Mouse (Mus musculus) gastrocnemius, postnatal 4 days (tissue): ENCODE results near the gene Olfr1532-ps1. TPM values are rescaled to one million over a fixed set of nuclear protein-coding genes. Genes with fewer than 3 reads are reported as not detected.
"Not testable (repeated sequence)": the region's sequence is repeated elsewhere in the genome, so short reads cannot be mapped to it uniquely, and the experiment has no call there.

ENCODE experiments used
- DNase-seq, 2 experiments: peaks; one replicate each; pipeline ENCODE4 v3.0.0; 2021 to 2022; ENCODE audit warnings: low spot score in 2 of 2, mixed read lengths in 2 of 2
- long read RNA-seq, 2 experiments: library from polyadenylated mRNA; stranded (forward); transcript quantifications; one replicate each; pipeline ENCODE4 v2.0.0; 2021
- total RNA-seq, 2 experiments: library from RNA; stranded (reverse); gene quantifications; 2 replicates each; pipeline ENCODE4 v1.2.3; 2021

The Olfr1532-ps1 gene
- total RNA-seq: not detected
- long read RNA-seq, experiment 1: 0 reads
- long read RNA-seq, experiment 2: 0 reads

DNA sequence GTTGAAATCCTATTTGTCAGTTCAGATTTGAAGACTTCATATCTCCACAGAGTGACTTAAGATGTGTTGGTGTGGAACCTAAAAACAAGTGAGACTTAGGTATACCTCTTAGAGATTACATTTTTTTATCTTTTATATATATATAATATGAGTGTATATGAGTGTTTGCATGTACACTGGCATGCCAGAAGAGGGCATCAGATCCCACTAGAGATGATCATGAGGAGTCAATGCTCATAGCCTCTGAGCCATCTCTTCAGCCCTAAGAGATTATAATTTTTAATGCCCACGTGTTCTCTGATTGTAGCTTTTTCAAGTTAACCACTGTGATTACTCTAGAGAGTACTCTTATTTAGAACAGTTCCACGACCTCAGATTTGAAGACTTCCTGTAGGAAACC is at the start of gene Olfr1532-ps1:
Gene Olfr1532-ps1, plus strand, starts transcription at position 326 of the 400 bp plus-strand sequence.
- no peak for DNase-seq

GRCm38 (mm10) chr7:106862885-106863284 is 44.9 kb upstream of the Olfr1532-ps1 start, which contains the start of gene Olfr704:
Gene Olfr704 (plus strand): TSS chr7:106863185.
- no peak for DNase-seq

DNA sequence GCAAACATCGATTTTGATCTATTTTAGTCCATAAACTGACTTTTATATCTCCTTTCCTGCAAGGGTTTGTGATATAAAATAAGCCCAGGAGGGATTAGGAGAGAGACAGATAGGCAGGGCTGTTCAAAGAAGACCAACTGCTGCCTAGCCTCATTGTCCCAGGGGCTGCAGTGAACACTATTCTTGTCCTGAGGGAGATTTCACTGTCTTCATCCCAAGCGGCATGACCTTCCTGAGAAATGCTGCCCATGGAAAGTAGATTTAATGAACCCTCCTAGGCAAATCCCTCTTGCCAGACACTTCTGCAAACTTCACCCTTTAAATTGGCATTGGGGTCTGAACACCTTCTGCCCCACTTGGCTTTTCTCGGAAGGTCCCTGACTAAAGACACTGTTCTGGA is 31.0 kb upstream of the Olfr1532-ps1 start, which contains the start of gene Olfr705:
Gene Olfr705, minus strand, starts transcription at position 101 of the 400 bp plus-strand sequence.
- DNase-seq: no peak

DNA sequence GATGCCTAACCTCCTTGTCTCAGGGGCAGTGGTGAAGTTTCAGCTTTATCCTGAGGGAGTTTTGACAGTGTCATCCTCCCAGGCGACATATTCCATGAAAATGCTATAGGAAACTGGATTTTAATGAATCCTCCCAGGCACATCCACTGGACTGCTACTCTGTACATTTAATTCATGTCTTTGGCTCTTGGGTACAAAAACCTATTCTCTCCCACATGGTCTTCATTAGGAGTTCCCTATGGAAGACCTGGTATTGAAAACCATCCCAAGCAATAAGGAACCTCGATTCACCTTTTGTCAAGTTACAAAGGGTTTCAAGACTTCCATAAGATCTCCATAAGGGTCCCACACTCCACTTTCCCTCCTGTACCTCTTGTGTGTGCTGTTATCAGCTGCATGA is 19.7 kb upstream of the Olfr1532-ps1 start, which contains the start of gene Olfr706:
Gene Olfr706, minus strand, starts transcription at position 101 of the 400 bp plus-strand sequence.
- DNase-seq: no peak

- DNase-seq: not testable (repeated sequence)
Measured at GRCm38 (mm10) chr7:106901141-106901540, 6.7 kb upstream of the Olfr1532-ps1 start, which contains the start of gene Olfr707. Gene Olfr707 (minus strand): TSS chr7:106901241.

DNA sequence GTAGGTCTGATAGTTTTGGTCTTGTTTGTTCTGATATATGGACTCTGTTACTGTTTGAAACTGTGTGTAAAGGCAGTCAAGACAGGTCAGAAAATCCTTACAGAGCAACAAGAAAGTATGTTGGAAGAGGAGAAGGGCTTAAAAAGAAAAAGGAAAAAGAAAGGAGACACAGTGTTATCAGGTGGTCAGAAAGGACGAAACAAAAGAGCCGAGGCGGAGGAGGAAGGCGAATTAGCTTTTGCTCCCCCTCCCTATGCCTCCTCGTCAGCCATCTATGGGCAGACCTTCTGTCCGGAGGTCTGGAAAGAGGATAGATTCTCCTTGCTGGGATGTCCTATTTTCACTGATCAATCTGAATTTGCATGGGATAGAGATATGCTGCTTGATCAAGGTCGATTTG is 13.2 kb downstream of the Olfr1532-ps1 start:
- not testable (repeated sequence) for DNase-seq

- no peak for DNase-seq
Measured at GRCm38 (mm10) chr7:106932119-106932518, 24.3 kb downstream of the Olfr1532-ps1 start, which contains the start of gene Olfr709-ps1. Gene Olfr709-ps1 (minus strand): TSS chr7:106932219.

DNA sequence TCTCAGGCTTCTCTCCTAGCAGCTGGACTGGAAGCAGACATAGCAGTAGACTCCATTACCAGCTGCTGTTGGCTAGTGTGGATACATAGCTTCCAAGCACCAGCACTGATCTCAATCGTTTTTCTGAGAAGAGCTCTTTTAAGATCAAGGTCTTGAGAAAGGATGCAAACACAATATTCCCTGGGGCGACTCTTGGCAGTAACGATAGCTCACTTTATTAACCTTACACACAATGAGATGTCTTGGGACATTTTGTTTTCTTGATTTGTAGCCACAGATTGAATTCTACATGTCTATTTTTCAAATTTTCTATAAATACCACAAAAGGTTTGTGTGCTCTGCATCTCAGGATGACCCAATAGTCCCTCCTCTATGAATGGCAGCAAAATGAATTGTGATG is 40.4 kb downstream of the Olfr1532-ps1 start, which contains the start of gene Olfr710:
Gene Olfr710, minus strand, starts transcription at position 101 of the 400 bp plus-strand sequence.
- no peak for DNase-seq

- DNase-seq: no peak
Measured at GRCm38 (mm10) chr7:106963837-106964236, 56.0 kb downstream of the Olfr1532-ps1 start, which contains the start of gene Olfr6. Gene Olfr6 (minus strand): TSS chr7:106963937.

Other genes starting within 250 kb of the Olfr1532-ps1 start
- gene Olfr693, start 227.4 kb upstream of the Olfr1532-ps1 start, total RNA-seq: not detected
- not detected for gene Olfr694, start 216.2 kb upstream of the Olfr1532-ps1 start, total RNA-seq
- not detected for gene Olfr695, start 191.6 kb upstream of the Olfr1532-ps1 start, total RNA-seq
- gene Olfr697, start 165.6 kb upstream of the Olfr1532-ps1 start, total RNA-seq: not detected
- not detected for gene Olfr698, start 152.6 kb upstream of the Olfr1532-ps1 start, total RNA-seq
- gene Olfr699, start 114.8 kb upstream of the Olfr1532-ps1 start, total RNA-seq: not detected
- gene Olfr700, start 99.2 kb upstream of the Olfr1532-ps1 start, total RNA-seq: not detected
- not detected for gene Olfr701, start 93.9 kb upstream of the Olfr1532-ps1 start, total RNA-seq
- not detected for gene Olfr702, start 74.1 kb upstream of the Olfr1532-ps1 start, total RNA-seq
- gene Olfr703, start 64.6 kb upstream of the Olfr1532-ps1 start, total RNA-seq: not detected
- gene Olfr704, start 44.8 kb upstream of the Olfr1532-ps1 start, total RNA-seq: not detected
- gene Olfr705, start 31.1 kb upstream of the Olfr1532-ps1 start, total RNA-seq: not detected
- gene Olfr706, start 19.8 kb upstream of the Olfr1532-ps1 start, total RNA-seq: not detected
- gene Olfr707, start 6.8 kb upstream of the Olfr1532-ps1 start, total RNA-seq: not detected
- gene Olfr709-ps1, start 24.2 kb downstream of the Olfr1532-ps1 start, total RNA-seq: not detected
- gene Olfr710, start 40.3 kb downstream of the Olfr1532-ps1 start, total RNA-seq: not detected
- gene Olfr6, start 55.9 kb downstream of the Olfr1532-ps1 start, total RNA-seq: not detected
- not detected for gene Olfr711, start 67.5 kb downstream of the Olfr1532-ps1 start, total RNA-seq
- gene Olfr2, start 98.1 kb downstream of the Olfr1532-ps1 start, total RNA-seq: not detected
- not detected for gene Olfr713, start 123.2 kb downstream of the Olfr1532-ps1 start, total RNA-seq
- gene Olfr714, start 163.0 kb downstream of the Olfr1532-ps1 start, total RNA-seq: not detected
- gene Olfr17, start 185.2 kb downstream of the Olfr1532-ps1 start, total RNA-seq: not detected
- gene Olfr715b, start 202.4 kb downstream of the Olfr1532-ps1 start, total RNA-seq: not detected
- not detected for gene Olfr715, start 223.1 kb downstream of the Olfr1532-ps1 start, total RNA-seq
- not detected for gene Olfr716, start 230.3 kb downstream of the Olfr1532-ps1 start, total RNA-seq